In the genomic region with DNA sequence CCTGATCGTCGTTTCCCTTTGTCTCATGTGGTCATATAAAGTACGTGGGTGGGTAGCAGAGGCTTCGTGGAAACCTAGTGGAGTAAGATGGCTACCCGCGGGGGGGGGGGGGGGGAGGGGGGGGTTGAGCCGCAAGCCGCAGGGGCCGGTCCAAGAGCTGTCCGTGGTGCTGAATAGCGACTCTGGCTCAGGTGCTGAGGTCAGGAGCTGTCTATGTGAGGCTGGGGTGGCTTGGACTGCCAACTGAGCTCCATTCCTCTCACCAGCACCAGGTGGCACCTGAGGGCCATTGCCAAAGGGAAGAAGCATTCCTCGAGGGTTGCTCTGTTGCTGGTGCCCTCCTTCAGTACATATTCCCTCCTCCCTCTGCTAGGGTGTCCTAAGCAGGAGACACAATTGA, we compare ENCODE assay signal across 8 mouse cellular contexts. TPM values are rescaled to one million over a fixed set of nuclear protein-coding genes. Genes with fewer than 3 reads are reported as not detected.
DNase-seq lines count a peak whose midpoint lies in the region; ATAC-seq and TF ChIP-seq lines count a peak whose summit lies in the region.

No protein-coding gene starts in this region.

- intact Hi-C loops in gastrocnemius, adult 2 months (cut with DNase I) = no loop called here

- H3K4me3 ChIP-seq in gastrocnemius, adult 2 months = no peak overlapping the region
- H3K4me3 ChIP-seq in cortical plate, adult 2 months (ENCODE audit: insufficient read depth, low read length) = no peak overlapping the region
- no peak overlapping the region for H3K4me3 ChIP-seq in intestine, postnatal 0 days (ENCODE audit: low read depth, low read length)
- H3K4me3 ChIP-seq in lung, adult 2 months (replicated peaks; ENCODE audit: extremely low read depth, low read depth, low read length) = no peak overlapping the region

- no peaks in the 10 kb centered on the region for H3K36me3 ChIP-seq in intestine, postnatal 0 days (ENCODE audit: control insufficient read depth, insufficient read depth)

- peak; percentile 61 for DNase-seq in gastrocnemius, adult 2 months
- no peak for DNase-seq in gastrocnemius, postnatal 25 days
- DNase-seq in B cell, adult 2 months = peak; percentile 57 to 58
- DNase-seq in lung, adult 2 months = peak; percentile 26
- DNase-seq in thymus, postnatal 0 days (ENCODE audit: low spot score) = peak; percentile 2

- H3K27me3 ChIP-seq in intestine, postnatal 0 days (replicated peaks; ENCODE audit: control insufficient read depth, insufficient read depth, low read length) = no peaks in the 10 kb centered on the region

- peak overlapping the region; percentile 30; the same call in 1 of the 2 replicates for H3K4me2 ChIP-seq in intestine, postnatal 0 days (replicated peaks; ENCODE audit: low read depth)

- ATAC-seq in intestine, postnatal 0 days = peak; percentile 47; the same call in 1 of the 2 replicates
- no peak for ATAC-seq in inflammation-experienced regulatory T-cells, adult 6 months

- no peak overlapping the region for H3K27ac ChIP-seq in gastrocnemius, adult 2 months
- no peak overlapping the region for H3K27ac ChIP-seq in cortical plate, adult 2 months (ENCODE audit: insufficient read depth, low read length)
- H3K27ac ChIP-seq in intestine, postnatal 0 days (ENCODE audit: low read depth, low read length) = no peak overlapping the region

- no peak for TF ChIP-seq POLR2A in cortical plate, adult 2 months (IDR thresholded peaks at IDR 0.05; ENCODE audit: extremely low read depth, insufficient read depth, low read length)
- no peak for TF ChIP-seq POLR2A in lung, adult 2 months (IDR thresholded peaks at IDR 0.05; ENCODE audit: borderline replicate concordance, extremely low read depth, low read depth, low read length)

- H3K9ac ChIP-seq in intestine, postnatal 0 days (ENCODE audit: low read depth, low read length) = no peak overlapping the region

- no peaks in the 10 kb centered on the region for H3K9me3 ChIP-seq in intestine, postnatal 0 days (ENCODE audit: control insufficient read depth)

- H3K4me1 ChIP-seq in cortical plate, adult 2 months (ENCODE audit: control insufficient read depth, insufficient read depth, low read length) = no peaks in the 10 kb centered on the region
- H3K4me1 ChIP-seq in intestine, postnatal 0 days (replicated peaks; ENCODE audit: control insufficient read depth, insufficient read depth, low read length) = no peaks in the 10 kb centered on the region
- H3K4me1 ChIP-seq in lung, adult 2 months (ENCODE audit: control insufficient read depth, insufficient read depth, low read length) = no peaks in the 10 kb centered on the region

- 8% methylated on average over 11 of the region's 12 CpGs for WGBS in intestine, postnatal 0 days
- 6% methylated on average over 10 of the region's 12 CpGs for WGBS in lung, adult 2 months

- no peak for TF ChIP-seq CTCF in gastrocnemius, adult 2 months (IDR thresholded peaks at IDR 0.05)
- peak; percentile 19; the same call in 1 of the 2 replicates for TF ChIP-seq CTCF in cortical plate, adult 2 months (IDR thresholded peaks at IDR 0.05; ENCODE audit: extremely low read depth, insufficient read depth, low read length)
- TF ChIP-seq CTCF in intestine, postnatal 0 days (IDR thresholded peaks at IDR 0.05; ENCODE audit: low read depth) = peak; percentile 65
- peak; percentile 41; the same call in 1 of the 2 replicates for TF ChIP-seq CTCF in lung, adult 2 months (IDR thresholded peaks at IDR 0.05; ENCODE audit: insufficient read depth, low read length)

RNA-seq across cellular contexts. Expression of gene Fkbp4, which starts 31.0 kb away (rescaled TPM):
- total RNA-seq in gastrocnemius, adult 2 months (2021) = 100 to 1,000 TPM; 105 to 165 TPM
- total RNA-seq in gastrocnemius, postnatal 25 days (2021) = 100 to 1,000 TPM; 105 to 111 TPM
- 116 and 118 TPM in 2 replicates for polyA plus RNA-seq in cortical plate, adult 2 months (2012; rRNA removed)
- 113 and 116 TPM in 2 replicates for polyA plus RNA-seq in intestine, postnatal 0 days (2015; fragmentation: Nextera tagmentation; extraction: Ambion mirVana)
- 85.8 and 106 TPM in 2 replicates for polyA plus RNA-seq in lung, adult 2 months (2012; rRNA removed)
- polyA plus RNA-seq in thymus, postnatal 0 days (2015; fragmentation: Nextera tagmentation; extraction: Ambion mirVana) = 213 and 261 TPM in 2 replicates
- 10 to 100 TPM; 52.8 to 67.1 (median 65.9) TPM for polyA plus RNA-seq in inflammation-experienced regulatory T-cells, adult 6 months (2017; shearing (Covaris generic))

RNA-seq across cellular contexts. Expression of gene Itfg2, which starts 44.7 kb away (rescaled TPM):
- total RNA-seq in gastrocnemius, adult 2 months (2021) = 10 to 100 TPM; 15.3 to 16.3 TPM
- 10 to 100 TPM; 14.4 to 15.1 TPM for total RNA-seq in gastrocnemius, postnatal 25 days (2021)
- 17.9 and 19.3 TPM in 2 replicates for polyA plus RNA-seq in cortical plate, adult 2 months (2012; rRNA removed)
- 9.4 and 11.9 TPM in 2 replicates for polyA plus RNA-seq in intestine, postnatal 0 days (2015; fragmentation: Nextera tagmentation; extraction: Ambion mirVana)
- 22.6 and 31.5 TPM in 2 replicates for polyA plus RNA-seq in lung, adult 2 months (2012; rRNA removed)
- polyA plus RNA-seq in thymus, postnatal 0 days (2015; fragmentation: Nextera tagmentation; extraction: Ambion mirVana) = 20.2 and 23.0 TPM in 2 replicates
- 10 to 100 TPM; 15.7 to 21.1 (median 19.7) TPM for polyA plus RNA-seq in inflammation-experienced regulatory T-cells, adult 6 months (2017; shearing (Covaris generic))

RNA-seq across cellular contexts. Expression of gene Pzp, which starts 57.1 kb away (rescaled TPM):
- total RNA-seq in gastrocnemius, adult 2 months (2021) = not detected
- total RNA-seq in gastrocnemius, postnatal 25 days (2021) = not detected
- 0.04 TPM in 1 of 2 replicates, not detected in the other for polyA plus RNA-seq in cortical plate, adult 2 months (2012; rRNA removed)
- 0.39 and 0.44 TPM in 2 replicates for polyA plus RNA-seq in intestine, postnatal 0 days (2015; fragmentation: Nextera tagmentation; extraction: Ambion mirVana)
- 0.31 and 0.54 TPM in 2 replicates for polyA plus RNA-seq in lung, adult 2 months (2012; rRNA removed)
- polyA plus RNA-seq in thymus, postnatal 0 days (2015; fragmentation: Nextera tagmentation; extraction: Ambion mirVana) = not detected in 2 replicates
- not detected for polyA plus RNA-seq in inflammation-experienced regulatory T-cells, adult 6 months (2017; shearing (Covaris generic))
